Mouse (Mus musculus): ENCODE results near the gene Ttf1. TPM values are rescaled to one million over a fixed set of nuclear protein-coding genes. Genes with fewer than 3 reads are reported as not detected.
A peak's percentile ranks its signal among the peaks of the same experiment; 100 is the strongest.
"Not testable (repeated sequence)": the region's sequence is repeated elsewhere in the genome, so short reads cannot be mapped to it uniquely, and the experiment has no call there.

Gene Ttf1
- polyA plus RNA-seq, 1 experiment, result 0.28 TPM

GRCm38 (mm10) chr2:29086026-29086425 lies 26.0 kb downstream of the Ttf1 start:
- peaks cover 64% of the 10 kb centered on the region for H3K36me3 ChIP-seq (ENCODE audit: control insufficient read depth)
- no peak overlapping the region for H3K4me3 ChIP-seq (replicated peaks)
- no peaks in the 10 kb centered on the region for H3K27me3 ChIP-seq (ENCODE audit: control insufficient read depth)
- H3K4me1 ChIP-seq (ENCODE audit: control insufficient read depth), result no peaks in the 10 kb centered on the region
- no peaks in the 10 kb centered on the region for H3K9me3 ChIP-seq (ENCODE audit: control insufficient read depth, low read length)
- TF ChIP-seq TAL1 (IDR thresholded peaks at IDR 0.05; ENCODE audit: low read length) (no peak), GATA1 (IDR thresholded peaks at IDR 0.05; ENCODE audit: low read length) (no peak)

- H3K4me3 ChIP-seq (replicated peaks); H3K4me1 ChIP-seq (ENCODE audit: control insufficient read depth); H3K9me3 ChIP-seq (ENCODE audit: control insufficient read depth, low read length); H3K27me3 ChIP-seq (ENCODE audit: control insufficient read depth): not testable (repeated sequence)
- peaks cover 32% of the 10 kb centered on the region for H3K36me3 ChIP-seq (ENCODE audit: control insufficient read depth)
These were observed 29.2 kb downstream of the Ttf1 start for GRCm38 (mm10) chr2:29089276-29089675.

- H3K27me3 ChIP-seq (ENCODE audit: control insufficient read depth), result no peaks in the 10 kb centered on the region
- no peaks in the 10 kb centered on the region; the same call in 1 of the 2 replicates for H3K9me3 ChIP-seq (ENCODE audit: control insufficient read depth, low read length)
- H3K4me1 ChIP-seq (ENCODE audit: control insufficient read depth), result no peaks in the 10 kb centered on the region
- no peak overlapping the region for H3K4me3 ChIP-seq (replicated peaks)
- TF ChIP-seq TAL1 (IDR thresholded peaks at IDR 0.05; ENCODE audit: low read length) (no peak), GATA1 (IDR thresholded peaks at IDR 0.05; ENCODE audit: low read length) (no peak)
- H3K36me3 ChIP-seq (ENCODE audit: control insufficient read depth), result no peaks in the 10 kb centered on the region
These were observed 35.6 kb downstream of the Ttf1 start for GRCm38 (mm10) chr2:29095674-29096073.

GRCm38 (mm10) chr2:29096751-29097150 lies 36.7 kb downstream of the Ttf1 start:
- Histone ChIP-seq H3K4me1 (ENCODE audit: control insufficient read depth) (no peaks in the 10 kb centered on the region), H3K36me3 (ENCODE audit: control insufficient read depth) (no peaks in the 10 kb centered on the region), H3K9me3 (ENCODE audit: control insufficient read depth, low read length) (no peaks in the 10 kb centered on the region; the same call in 1 of the 2 replicates), H3K4me3 (replicated peaks) (no peak overlapping the region), H3K27me3 (ENCODE audit: control insufficient read depth) (no peaks in the 10 kb centered on the region)
- no peak for TF ChIP-seq GATA1 (IDR thresholded peaks at IDR 0.05; ENCODE audit: low read length)
- TF ChIP-seq TAL1 (IDR thresholded peaks at IDR 0.05; ENCODE audit: low read length), result no peak

- no peaks in the 10 kb centered on the region for H3K4me1 ChIP-seq (ENCODE audit: control insufficient read depth)
- TF ChIP-seq TAL1 (IDR thresholded peaks at IDR 0.05; ENCODE audit: low read length), result no peak
- no peak for TF ChIP-seq GATA1 (IDR thresholded peaks at IDR 0.05; ENCODE audit: low read length)
- no peaks in the 10 kb centered on the region; the same call in 1 of the 2 replicates for H3K9me3 ChIP-seq (ENCODE audit: control insufficient read depth, low read length)
- no peaks in the 10 kb centered on the region for H3K27me3 ChIP-seq (ENCODE audit: control insufficient read depth)
- H3K36me3 ChIP-seq (ENCODE audit: control insufficient read depth), result no peaks in the 10 kb centered on the region
- no peak overlapping the region for H3K4me3 ChIP-seq (replicated peaks)
These were observed 37.4 kb downstream of the Ttf1 start for GRCm38 (mm10) chr2:29097465-29097864.

- not testable (repeated sequence) for H3K27me3 ChIP-seq (ENCODE audit: control insufficient read depth); H3K9me3 ChIP-seq (ENCODE audit: control insufficient read depth, low read length); H3K4me1 ChIP-seq (ENCODE audit: control insufficient read depth); H3K4me3 ChIP-seq (replicated peaks); H3K36me3 ChIP-seq (ENCODE audit: control insufficient read depth)
These were observed 37.9 kb downstream of the Ttf1 start for GRCm38 (mm10) chr2:29097955-29098354.

- Histone ChIP-seq H3K9me3 (ENCODE audit: control insufficient read depth, low read length) (no peaks in the 10 kb centered on the region; the same call in 1 of the 2 replicates), H3K36me3 (ENCODE audit: control insufficient read depth) (no peaks in the 10 kb centered on the region), H3K27me3 (ENCODE audit: control insufficient read depth) (no peaks in the 10 kb centered on the region), H3K4me1 (ENCODE audit: control insufficient read depth) (no peaks in the 10 kb centered on the region), H3K4me3 (replicated peaks) (no peak overlapping the region)
- no peak for TF ChIP-seq TAL1 (IDR thresholded peaks at IDR 0.05; ENCODE audit: low read length)
- no peak for TF ChIP-seq GATA1 (IDR thresholded peaks at IDR 0.05; ENCODE audit: low read length)
These were observed 38.7 kb downstream of the Ttf1 start for GRCm38 (mm10) chr2:29098786-29099185.

- Histone ChIP-seq H3K9me3 (ENCODE audit: control insufficient read depth, low read length) (no peaks in the 10 kb centered on the region), H3K27me3 (ENCODE audit: control insufficient read depth) (no peaks in the 10 kb centered on the region), H3K36me3 (ENCODE audit: control insufficient read depth) (no peaks in the 10 kb centered on the region), H3K4me3 (replicated peaks) (no peak overlapping the region), H3K4me1 (ENCODE audit: control insufficient read depth) (no peaks in the 10 kb centered on the region)
- TF ChIP-seq TAL1 (IDR thresholded peaks at IDR 0.05; ENCODE audit: low read length) (no peak), GATA1 (IDR thresholded peaks at IDR 0.05; ENCODE audit: low read length) (no peak)
These were observed 39.6 kb downstream of the Ttf1 start for GRCm38 (mm10) chr2:29099646-29100045.

GRCm38 (mm10) chr2:29100822-29101534 lies 40.9 kb downstream of the Ttf1 start:
- H3K9me3 ChIP-seq (ENCODE audit: control insufficient read depth, low read length), result no peaks in the 10 kb centered on the region
- H3K4me1 ChIP-seq (ENCODE audit: control insufficient read depth), result no peaks in the 10 kb centered on the region
- TF ChIP-seq TAL1 (IDR thresholded peaks at IDR 0.05; ENCODE audit: low read length) (no peak), GATA1 (IDR thresholded peaks at IDR 0.05; ENCODE audit: low read length) (no peak)
- peak overlapping the region; percentile 30 for H3K4me3 ChIP-seq (replicated peaks)
- H3K27me3 ChIP-seq (ENCODE audit: control insufficient read depth), result no peaks in the 10 kb centered on the region
- H3K36me3 ChIP-seq (ENCODE audit: control insufficient read depth), result no peaks in the 10 kb centered on the region

- not testable (repeated sequence) for H3K9me3 ChIP-seq (ENCODE audit: control insufficient read depth, low read length); H3K4me3 ChIP-seq (replicated peaks); H3K36me3 ChIP-seq (ENCODE audit: control insufficient read depth); H3K27me3 ChIP-seq (ENCODE audit: control insufficient read depth); H3K4me1 ChIP-seq (ENCODE audit: control insufficient read depth)
These were observed 42.6 kb downstream of the Ttf1 start for GRCm38 (mm10) chr2:29102416-29103377.
